Mouse (Mus musculus) forebrain, embryonic 14.5 days (tissue): ENCODE data around the gene Irak3. TPM values are rescaled to one million over a fixed set of nuclear protein-coding genes. Genes with fewer than 3 reads are reported as not detected.

ENCODE experiments used
- ATAC-seq: fragments of 200-750 bp; cut with Nextera tagmentation; 2 replicates; pipeline ENCODE4 v1.8.0; 2017; ENCODE audit warnings: mild to moderate bottlenecking, moderate library complexity
- DNase-seq: peaks from one replicate; pipeline ENCODE4 v3.0.0-alpha.2; 2015; ENCODE audit warnings: low spot score
- H3K27ac ChIP-seq: fragments of 300-500 bp; sonication (generic); 2 replicates; pipeline ENCODE4 v1.5.1; 2014; ENCODE audit warnings: low read depth, mild to moderate bottlenecking, control low read depth, low read length, moderate library complexity
- H3K27me3 ChIP-seq: fragments of 300-500 bp; sonication (generic); replicated peaks from 2 replicates; pipeline ENCODE4 v1.6.1; 2014; ENCODE audit warnings: low read length, control low read depth, mixed read lengths; ENCODE audit not compliant: control insufficient read depth, insufficient read depth
- H3K36me3 ChIP-seq: fragments of 300-500 bp; sonication (generic); 2 replicates; pipeline ENCODE4 v1.6.1; 2014; ENCODE audit warnings: low read length, control low read depth; ENCODE audit not compliant: control insufficient read depth, insufficient read depth
- H3K4me1 ChIP-seq: fragments of 300-500 bp; sonication (generic); 2 replicates; pipeline ENCODE4 v1.6.1; 2014; ENCODE audit warnings: antibody characterized with exemption, low read length, control low read depth; ENCODE audit not compliant: control insufficient read depth, insufficient read depth
- H3K4me2 ChIP-seq: fragments of 300-500 bp; sonication (generic); 2 replicates; pipeline ENCODE4 v1.6.1; 2014; ENCODE audit warnings: mild to moderate bottlenecking, control low read depth, low read length
- H3K4me3 ChIP-seq: fragments of 300-500 bp; sonication (generic); 2 replicates; pipeline ENCODE4 v1.5.1; 2014; ENCODE audit warnings: low read depth, low read length, control low read depth
- H3K9ac ChIP-seq: fragments of 300-500 bp; sonication (generic); 2 replicates; pipeline ENCODE4 v1.6.1; 2014; ENCODE audit warnings: mild to moderate bottlenecking, low read length, control low read depth, moderate library complexity
- H3K9me3 ChIP-seq: fragments of 300-500 bp; sonication (generic); replicated peaks from 2 replicates; pipeline ENCODE4 v1.6.1; 2016; ENCODE audit warnings: low read length, control low read depth, mixed read lengths; ENCODE audit not compliant: control insufficient read depth
- WGBS: fragments of 180-500 bp; shearing (Covaris S2); extraction: QIAGEN DNeasy Blood & Tissue Kit; methylation state at CpG from one replicate; pipeline ENCODE4 v1.1.7; 2014; 5-methylcytosine and 5-hydroxymethylcytosine counted together
- polyA plus RNA-seq: library from polyadenylated mRNA; unstranded; fragments of >200 nt; fragmentation: Nextera tagmentation; extraction: Ambion mirVana; gene quantifications from 2 replicates; pipeline ENCODE4 v1.2.1, GENCODE M21; 2014

Irak3 gene
- polyA plus RNA-seq, 1 experiment from 2014 or later: 0.27 TPM

DNA sequence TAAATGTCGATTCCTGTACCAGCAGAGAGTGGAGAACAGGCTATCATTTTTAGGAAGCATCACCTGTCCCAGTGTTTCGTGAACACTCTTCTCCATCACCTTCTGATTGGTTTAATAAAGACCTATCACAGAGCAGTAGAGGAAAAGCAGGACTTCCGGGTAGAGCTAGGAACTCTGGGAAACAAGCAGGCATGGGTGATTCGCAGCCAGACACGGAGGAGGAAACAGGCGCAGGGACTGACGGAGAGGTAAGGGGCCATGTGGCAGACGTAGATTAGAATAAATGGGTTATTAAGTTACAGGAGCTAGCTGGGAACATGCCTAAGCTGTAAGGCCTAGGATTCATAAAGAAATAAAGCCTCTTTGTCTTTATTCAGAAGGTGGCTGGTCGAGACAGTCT lies 41.4 kb downstream of the Irak3 start:
- no peak overlapping the region for H3K27ac ChIP-seq
- no peak overlapping the region for H3K4me3 ChIP-seq
- no peaks in the 10 kb centered on the region for H3K36me3 ChIP-seq
- no peaks in the 10 kb centered on the region for H3K27me3 ChIP-seq
- H3K4me1 ChIP-seq: no peaks in the 10 kb centered on the region
- H3K9ac ChIP-seq: no peak overlapping the region
- no peak overlapping the region for H3K4me2 ChIP-seq
- DNase-seq (no peak), ATAC-seq (no peak)
- no peaks in the 10 kb centered on the region for H3K9me3 ChIP-seq
- 86% methylated on average over 9 of the region's 9 CpGs for WGBS

DNA sequence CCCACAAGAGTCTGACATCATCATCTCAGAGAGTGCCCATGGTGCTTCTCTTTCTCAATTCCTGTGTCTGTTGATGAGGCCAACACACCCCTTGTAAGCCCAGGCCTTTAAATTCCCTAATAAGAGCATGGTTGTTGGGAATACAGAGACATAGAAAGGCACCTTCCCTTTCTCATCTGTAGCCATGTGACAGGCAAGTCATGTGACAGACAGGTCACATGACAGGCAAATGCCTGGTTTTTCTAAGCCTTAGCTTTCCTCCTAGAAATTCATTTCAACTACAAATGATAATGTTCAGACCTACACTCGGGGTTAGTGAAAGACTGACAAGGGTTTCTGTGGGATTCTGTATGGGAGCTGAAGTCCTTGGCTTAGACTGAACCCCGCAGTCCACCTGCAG lies 48.0 kb downstream of the Irak3 start:
- Histone ChIP-seq H3K27me3 (no peaks in the 10 kb centered on the region), H3K27ac (no peak overlapping the region), H3K9me3 (no peaks in the 10 kb centered on the region), H3K9ac (no peak overlapping the region), H3K4me3 (no peak overlapping the region), H3K4me1 (no peaks in the 10 kb centered on the region), H3K36me3 (no peaks in the 10 kb centered on the region), H3K4me2 (no peak overlapping the region)
- DNase-seq: no peak
- 86% methylated on average over 2 of the region's 2 CpGs for WGBS
- no peak for ATAC-seq

DNA sequence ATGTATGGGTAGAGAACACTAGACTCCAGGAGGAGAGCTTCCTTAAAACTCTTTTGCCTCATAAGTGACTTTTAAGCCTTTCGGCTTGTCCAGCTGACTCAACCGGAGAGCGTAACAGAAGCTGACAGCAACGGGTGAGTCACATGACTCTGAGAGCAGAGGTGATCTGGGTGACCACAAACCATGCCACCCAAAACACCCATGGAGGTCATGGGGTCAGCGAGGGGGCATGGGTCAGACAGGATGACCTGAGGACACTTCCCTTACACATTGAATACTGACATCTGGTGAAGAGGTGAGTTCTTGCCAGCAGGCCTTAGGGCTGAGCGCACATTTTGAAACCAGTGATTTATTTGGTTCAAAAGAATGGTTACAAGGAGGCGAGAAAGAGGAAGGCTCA lies 50.3 kb downstream of the Irak3 start:
- no peaks in the 10 kb centered on the region for H3K27me3 ChIP-seq
- WGBS: 94% methylated on average over 7 of the region's 7 CpGs
- DNase-seq: no peak

DNA sequence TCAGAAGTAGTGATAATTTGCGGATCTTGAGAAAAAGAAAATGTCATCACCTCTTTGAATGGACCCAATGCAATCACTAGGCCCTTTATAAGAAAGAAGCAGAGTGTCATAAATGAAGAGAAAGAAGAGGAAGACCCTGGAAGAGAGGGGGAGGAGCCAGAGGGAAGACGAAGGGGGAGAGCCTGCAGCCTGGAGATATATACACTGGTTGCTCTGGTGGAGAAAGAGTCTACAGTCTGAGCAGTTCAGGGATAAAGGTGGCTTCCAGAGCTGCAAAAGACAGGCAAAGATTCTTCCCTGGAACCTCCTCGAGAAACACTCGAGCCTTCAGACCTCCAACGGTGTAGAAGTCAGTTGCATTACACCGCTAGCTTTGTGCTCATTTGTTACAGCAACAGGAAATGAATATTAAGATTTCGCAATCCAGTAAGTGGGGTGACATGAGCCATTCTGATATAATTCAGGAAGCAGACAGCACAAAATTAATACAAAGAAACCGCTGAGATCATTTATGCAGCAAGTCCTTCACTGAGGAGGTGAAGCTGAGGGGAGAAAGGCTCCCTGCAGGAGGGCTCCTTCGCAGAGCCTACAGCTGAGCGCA lies 60.9 kb downstream of the Irak3 start:
- no peak overlapping the region for H3K27ac ChIP-seq
- no peak overlapping the region for H3K4me2 ChIP-seq
- no peak for ATAC-seq
- H3K36me3 ChIP-seq: no peaks in the 10 kb centered on the region
- WGBS: 71% methylated on average over 10 of the region's 10 CpGs
- no peak for DNase-seq
- peaks cover 12% of the 10 kb centered on the region; the same call in 1 of the 2 replicates for H3K9me3 ChIP-seq
- no peak overlapping the region for H3K9ac ChIP-seq
- no peak overlapping the region for H3K4me3 ChIP-seq
- no peaks in the 10 kb centered on the region for H3K27me3 ChIP-seq
- H3K4me1 ChIP-seq: no peaks in the 10 kb centered on the region

More for the DNA sequence above, 50.3 kb downstream of the Irak3 start:
- no peak overlapping the region for H3K27ac ChIP-seq
- no peaks in the 10 kb centered on the region for H3K4me1 ChIP-seq
- no peak overlapping the region for H3K4me2 ChIP-seq
- no peaks in the 10 kb centered on the region for H3K9me3 ChIP-seq
- ATAC-seq: no peak
- no peak overlapping the region for H3K4me3 ChIP-seq
- no peaks in the 10 kb centered on the region for H3K36me3 ChIP-seq
- H3K9ac ChIP-seq: no peak overlapping the region

DNA sequence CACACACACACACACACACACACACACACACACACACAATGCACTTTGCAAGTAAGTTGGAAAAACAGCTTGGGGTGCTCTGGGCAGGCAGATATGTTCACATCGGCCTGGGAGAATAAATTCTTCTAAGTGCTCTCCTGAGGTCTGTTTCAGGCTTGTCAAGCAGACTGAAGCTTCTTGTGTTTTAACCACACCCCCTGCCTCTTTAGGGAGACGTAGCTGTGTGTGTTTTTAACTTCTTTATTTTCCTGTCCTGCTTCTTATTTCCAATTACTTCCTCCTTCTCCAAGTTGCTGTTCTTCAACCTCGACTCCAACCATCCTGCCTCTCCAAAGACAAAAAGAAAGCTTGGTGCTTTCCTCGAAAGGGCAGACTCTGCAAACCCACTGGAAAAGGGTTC lies 61.7 kb downstream of the Irak3 start:
- H3K27me3 ChIP-seq: no peaks in the 10 kb centered on the region
- ATAC-seq (no peak), DNase-seq (no peak)
- H3K36me3 ChIP-seq: no peaks in the 10 kb centered on the region
- H3K27ac ChIP-seq: no peak overlapping the region
- H3K9me3 ChIP-seq: peaks cover 12% of the 10 kb centered on the region; the same call in 1 of the 2 replicates
- 71% methylated on average over 4 of the region's 4 CpGs for WGBS
- no peak overlapping the region for H3K4me2 ChIP-seq
- H3K9ac ChIP-seq: no peak overlapping the region
- no peaks in the 10 kb centered on the region for H3K4me1 ChIP-seq
- no peak overlapping the region for H3K4me3 ChIP-seq

DNA sequence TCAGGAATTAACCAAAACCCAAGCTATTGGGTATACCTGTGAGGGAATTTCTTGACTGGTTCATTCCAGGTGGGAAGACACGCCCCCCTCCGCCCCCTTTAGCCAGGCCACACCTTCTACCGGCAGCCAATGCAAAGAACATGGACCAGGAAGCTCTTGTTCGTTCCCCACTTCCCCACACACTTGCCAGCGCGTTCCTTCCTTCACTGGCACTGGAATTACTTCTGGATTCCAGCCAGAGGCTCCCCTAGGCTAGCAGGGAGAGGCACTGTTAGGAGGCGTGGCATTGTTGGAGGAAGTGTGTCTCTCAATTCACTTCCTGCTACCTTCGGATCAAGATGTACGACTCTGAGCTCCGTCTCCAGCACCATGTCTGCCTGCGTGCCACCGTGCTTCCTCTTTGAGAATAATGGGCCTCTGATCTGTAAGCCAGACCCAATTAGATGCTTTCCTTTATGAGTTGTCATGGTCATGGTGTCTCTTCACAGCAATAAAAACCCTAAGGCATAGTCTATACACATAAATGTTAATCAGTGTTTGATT lies 65.8 kb downstream of the Irak3 start:
- 84% methylated on average over 12 of the region's 12 CpGs for WGBS
- ATAC-seq (no peak), DNase-seq (no peak)
- no peaks in the 10 kb centered on the region for H3K27me3 ChIP-seq
- H3K27ac ChIP-seq: no peak overlapping the region
- H3K4me1 ChIP-seq: no peaks in the 10 kb centered on the region
- H3K9ac ChIP-seq: no peak overlapping the region
- H3K36me3 ChIP-seq: no peaks in the 10 kb centered on the region
- H3K4me3 ChIP-seq: no peak overlapping the region
- H3K4me2 ChIP-seq: no peak overlapping the region
- no peaks in the 10 kb centered on the region for H3K9me3 ChIP-seq

DNA sequence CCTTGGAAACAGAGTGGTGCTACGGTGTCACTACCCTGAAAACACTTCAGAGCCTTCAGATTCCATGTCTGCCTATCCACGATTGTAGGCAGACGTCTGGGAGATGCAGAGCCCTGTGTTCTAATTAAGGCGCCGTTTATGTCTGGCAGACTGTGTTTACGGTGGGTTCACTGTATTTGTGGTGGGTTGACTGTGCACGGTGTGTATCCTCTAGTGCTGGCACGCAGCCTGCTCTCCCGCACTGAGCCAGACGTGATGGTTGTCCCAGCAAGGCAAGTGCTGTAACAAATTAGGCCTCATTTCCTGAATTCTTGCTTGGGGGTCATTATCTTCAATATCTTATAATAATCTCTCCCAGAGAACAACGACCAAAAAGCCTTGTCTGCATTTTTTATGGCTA lies 68.2 kb downstream of the Irak3 start:
- WGBS: 48% methylated on average over 11 of the region's 11 CpGs
- no peak overlapping the region for H3K4me2 ChIP-seq
- no peak for ATAC-seq
- H3K4me3 ChIP-seq: no peak overlapping the region
- H3K9ac ChIP-seq: no peak overlapping the region
- DNase-seq: peak; percentile 42
- H3K27me3 ChIP-seq: no peaks in the 10 kb centered on the region
- no peak overlapping the region for H3K27ac ChIP-seq
- no peaks in the 10 kb centered on the region for H3K9me3 ChIP-seq
- H3K36me3 ChIP-seq: no peaks in the 10 kb centered on the region
- no peaks in the 10 kb centered on the region for H3K4me1 ChIP-seq

DNA sequence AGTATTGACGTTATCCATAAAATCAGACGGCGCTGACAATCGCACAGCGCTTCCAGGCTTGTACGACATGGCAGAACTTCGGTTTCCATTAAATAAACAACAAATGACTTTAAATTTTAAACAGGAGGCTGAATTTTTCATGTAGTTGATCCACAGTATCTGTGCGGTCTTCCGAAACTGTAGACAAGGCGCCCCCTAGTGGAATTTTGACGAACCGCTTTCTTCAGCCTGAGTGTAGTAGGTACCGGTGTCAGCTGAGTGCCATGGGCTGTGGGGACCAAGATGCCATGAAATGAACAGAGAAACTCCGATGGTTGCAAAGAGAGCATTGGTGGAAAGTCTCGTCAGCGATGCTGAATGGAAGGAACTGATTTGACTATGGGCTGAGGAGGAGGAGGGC lies 71.3 kb downstream of the Irak3 start:
- ATAC-seq: no peak

DNA sequence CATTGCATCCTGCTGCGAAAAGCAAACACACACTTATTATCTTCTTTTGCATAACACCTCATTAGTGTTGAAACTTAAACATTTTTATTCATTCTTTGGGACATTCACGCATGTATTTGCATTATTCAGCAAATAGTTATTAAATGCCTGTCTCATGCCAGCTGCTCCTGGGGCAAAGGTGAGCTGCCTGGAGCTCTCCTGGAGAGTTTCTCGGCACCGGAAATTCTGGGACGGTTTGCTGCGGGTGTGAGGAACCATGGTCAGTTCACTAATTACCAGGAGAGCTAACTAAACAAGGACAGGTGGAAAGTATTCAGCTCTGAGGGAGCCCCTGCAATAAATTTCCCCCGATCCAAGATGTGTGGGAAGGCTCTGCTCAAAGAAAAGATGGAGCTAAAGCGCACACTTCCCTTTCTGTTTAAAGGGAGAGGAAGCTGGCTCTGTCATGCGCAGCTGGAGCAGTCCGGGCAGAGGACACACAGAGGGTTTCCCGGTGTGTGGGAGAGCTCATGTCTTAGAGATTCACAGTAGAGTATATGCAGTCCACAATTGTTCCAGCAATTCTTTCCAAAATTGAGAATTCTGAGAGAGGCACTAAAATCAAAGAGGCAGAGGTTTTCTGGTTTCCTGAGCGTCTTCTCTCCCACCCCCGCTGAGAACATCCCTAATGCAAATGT lies 73.2 kb downstream of the Irak3 start:
- no peak overlapping the region for H3K9ac ChIP-seq
- no peaks in the 10 kb centered on the region for H3K36me3 ChIP-seq
- H3K9me3 ChIP-seq: no peaks in the 10 kb centered on the region
- no peaks in the 10 kb centered on the region for H3K4me1 ChIP-seq
- no peak overlapping the region for H3K4me3 ChIP-seq
- no peak overlapping the region for H3K4me2 ChIP-seq
- no peak overlapping the region for H3K27ac ChIP-seq
- ATAC-seq (no peak), DNase-seq (no peak)
- WGBS: 56% methylated on average over 13 of the region's 13 CpGs
- no peaks in the 10 kb centered on the region for H3K27me3 ChIP-seq

More for the DNA sequence above, 71.3 kb downstream of the Irak3 start:
- H3K36me3 ChIP-seq: no peaks in the 10 kb centered on the region
- 69% methylated on average over 16 of the region's 16 CpGs for WGBS
- peak; percentile 56 for DNase-seq
- no peaks in the 10 kb centered on the region for H3K27me3 ChIP-seq
- no peak overlapping the region for H3K27ac ChIP-seq
- no peak overlapping the region for H3K4me3 ChIP-seq
- no peak overlapping the region for H3K4me2 ChIP-seq
- H3K9me3 ChIP-seq: no peaks in the 10 kb centered on the region
- no peaks in the 10 kb centered on the region for H3K4me1 ChIP-seq
- no peak overlapping the region for H3K9ac ChIP-seq
